In the genomic region with DNA sequence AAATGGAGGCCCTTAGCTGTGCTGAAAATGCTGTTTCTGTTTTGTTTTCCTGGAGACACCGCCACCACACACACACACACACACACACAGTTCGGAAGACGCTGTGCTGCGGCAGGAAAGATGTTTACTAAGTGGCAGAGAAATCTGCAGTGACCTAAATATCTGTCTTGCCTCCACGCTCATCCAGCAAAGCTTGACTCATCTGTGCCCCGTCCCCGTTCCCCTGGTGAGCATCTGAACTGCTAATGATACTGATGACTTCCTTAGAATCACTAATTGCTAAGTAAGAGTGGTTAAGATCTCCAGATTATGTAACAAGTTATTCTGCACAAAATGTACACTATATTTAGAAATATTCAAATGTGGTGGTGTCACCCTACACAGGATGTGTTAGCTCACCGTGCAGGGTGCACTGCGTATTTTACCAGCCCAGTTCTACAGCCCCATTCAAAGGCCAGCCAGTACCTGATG, we compare ENCODE assay signal across 7 mouse cellular contexts. TPM values are rescaled to one million over a fixed set of nuclear protein-coding genes. Genes with fewer than 3 reads are reported as not detected.
A peak's percentile ranks its signal among the peaks of the same experiment; 100 is the strongest.
DNase-seq lines count a peak whose midpoint lies in the region; ATAC-seq and TF ChIP-seq lines count a peak whose summit lies in the region.

No protein-coding gene starts in this region.

- WGBS in lung, embryonic 15.5 days, result 38% methylated on average over 9 of the region's 9 CpGs
- WGBS in heart, embryonic 16.5 days, result 40% methylated on average over 9 of the region's 9 CpGs
- 7% methylated on average over 9 of the region's 9 CpGs for WGBS in macrophage (ENCODE audit: missing documents)
- WGBS in stomach, embryonic 16.5 days, result 39% methylated on average over 9 of the region's 9 CpGs

- H3K4me1 ChIP-seq in lung, embryonic 15.5 days, result peaks cover 64% of the 10 kb centered on the region
- peaks cover 11% of the 10 kb centered on the region for H3K4me1 ChIP-seq in cortical plate, adult 2 months (ENCODE audit: control insufficient read depth, insufficient read depth, low read length)
- peaks cover 36% of the 10 kb centered on the region for H3K4me1 ChIP-seq in heart, embryonic 16.5 days (ENCODE audit: control insufficient read depth, insufficient read depth, low read length)
- peaks cover 44% of the 10 kb centered on the region for H3K4me1 ChIP-seq in stomach, embryonic 16.5 days (ENCODE audit: control insufficient read depth, insufficient read depth, low read length)

- H3K4me3 ChIP-seq in lung, embryonic 15.5 days, result no peak overlapping the region
- H3K4me3 ChIP-seq in cortical plate, adult 2 months (ENCODE audit: insufficient read depth, low read length), result peak overlapping the region; percentile 2; the same call in 1 of the 2 replicates
- no peak overlapping the region for H3K4me3 ChIP-seq in heart, embryonic 16.5 days (ENCODE audit: low read length)
- no peak overlapping the region for H3K4me3 ChIP-seq in macrophage (ENCODE audit: inconsistent target)
- no peak overlapping the region for H3K4me3 ChIP-seq in stomach, embryonic 16.5 days (replicated peaks; ENCODE audit: low read length)

- H3K9me3 ChIP-seq in lung, embryonic 15.5 days, result no peaks in the 10 kb centered on the region
- no peaks in the 10 kb centered on the region; the same call in 1 of the 2 replicates for H3K9me3 ChIP-seq in heart, embryonic 16.5 days (replicated peaks; ENCODE audit: control insufficient read depth, low read length)
- no peaks in the 10 kb centered on the region for H3K9me3 ChIP-seq in stomach, embryonic 16.5 days (replicated peaks; ENCODE audit: control insufficient read depth, low read length)

- peaks cover 10% of the 10 kb centered on the region for H3K36me3 ChIP-seq in lung, embryonic 15.5 days
- H3K36me3 ChIP-seq in heart, embryonic 16.5 days (ENCODE audit: control insufficient read depth, insufficient read depth), result peaks cover 10% of the 10 kb centered on the region; the same call in 1 of the 2 replicates
- H3K36me3 ChIP-seq in macrophage (ENCODE audit: inconsistent target), result no peaks in the 10 kb centered on the region
- H3K36me3 ChIP-seq in stomach, embryonic 16.5 days (ENCODE audit: control insufficient read depth, insufficient read depth, low read length), result 0 out of 2 replicates have a peak, but pooled peaks cover 3% of the 10 kb centered on the region

- H3K9ac ChIP-seq in lung, embryonic 15.5 days, result 0 out of 2 replicates have a peak overlapping the region, but pooled peaks have one; percentile 16
- H3K9ac ChIP-seq in heart, embryonic 16.5 days (ENCODE audit: low read length), result peak overlapping the region; percentile 33
- H3K9ac ChIP-seq in stomach, embryonic 16.5 days (ENCODE audit: low read length), result no peak overlapping the region

- ATAC-seq in lung, embryonic 15.5 days (ENCODE audit: borderline replicate concordance, extremely low read depth, low FRiP score, low TSS enrichment), result no peak
- no peak for ATAC-seq in heart, embryonic 16.5 days (replicated peaks; ENCODE audit: extremely low read depth, insufficient read depth, low FRiP score)
- ATAC-seq in stomach, embryonic 16.5 days (ENCODE audit: insufficient read depth, low FRiP score), result no peak

- peaks cover 59% of the 10 kb centered on the region for H3K79me2 ChIP-seq in macrophage (ENCODE audit: inconsistent target)

- no peak for TF ChIP-seq CTCF in cortical plate, adult 2 months (IDR thresholded peaks at IDR 0.05; ENCODE audit: extremely low read depth, insufficient read depth, low read length)

- H3K27ac ChIP-seq in lung, embryonic 15.5 days, result peak overlapping the region; percentile 99
- peak overlapping the region; percentile 89 for H3K27ac ChIP-seq in cortical plate, adult 2 months (ENCODE audit: insufficient read depth, low read length)
- H3K27ac ChIP-seq in heart, embryonic 16.5 days (ENCODE audit: low read length), result peak overlapping the region; percentile 96
- peak overlapping the region; percentile 96 for H3K27ac ChIP-seq in macrophage
- peak overlapping the region; percentile 98 for H3K27ac ChIP-seq in stomach, embryonic 16.5 days (ENCODE audit: low read length)

- TF ChIP-seq POLR2A in cortical plate, adult 2 months (IDR thresholded peaks at IDR 0.05; ENCODE audit: extremely low read depth, insufficient read depth, low read length), result no peak

- no peak for DNase-seq in lung, postnatal 10 days
- no peak for DNase-seq in layer of hippocampus, adult 11-12 months (ENCODE audit: low spot score)

- peak overlapping the region; percentile 96; the same call in 1 of the 2 replicates for H3K4me2 ChIP-seq in lung, embryonic 15.5 days
- H3K4me2 ChIP-seq in heart, embryonic 16.5 days (ENCODE audit: low read depth, low read length), result 0 out of 2 replicates have a peak overlapping the region, but pooled peaks have one; percentile 12
- H3K4me2 ChIP-seq in stomach, embryonic 16.5 days (ENCODE audit: low read depth, low read length), result peak overlapping the region; percentile 90

- H3K27me3 ChIP-seq in lung, embryonic 15.5 days, result no peaks in the 10 kb centered on the region
- no peaks in the 10 kb centered on the region for H3K27me3 ChIP-seq in heart, embryonic 16.5 days (ENCODE audit: control insufficient read depth, insufficient read depth, low read length)
- no peaks in the 10 kb centered on the region for H3K27me3 ChIP-seq in stomach, embryonic 16.5 days (ENCODE audit: control insufficient read depth, insufficient read depth, low read length)

RNA-seq across cellular contexts. Expression of a gene that starts 8.2 kb away (rescaled TPM):
- polyA plus RNA-seq in lung, embryonic 15.5 days (2015; fragmentation: Nextera tagmentation; extraction: Ambion mirVana), result 12.6 TPM in 2 replicates
- 32.9 and 33.2 TPM in 2 replicates for polyA plus RNA-seq in cortical plate, adult 2 months (2012; rRNA removed)
- 9.1 and 9.8 TPM in 2 replicates for polyA plus RNA-seq in heart, embryonic 16.5 days (2015; fragmentation: Nextera tagmentation; extraction: Ambion mirVana)
- 100 to 1,000 TPM in 19 of 26 experiments, 10 to 100 TPM in 6, 1 to 10 TPM in 1; 2.6 to 175 (median 132) TPM for total RNA-seq in macrophage (2018; cell fraction: chromatin; rRNA removed)
- 100 to 1,000 TPM in 12 of 26 experiments, 10 to 100 TPM in 14; 12.4 to 139 (median 98.3) TPM for total RNA-seq in macrophage (2018; cell fraction: cytosol; rRNA removed)
- total RNA-seq in macrophage (2018; cell fraction: nucleus; rRNA removed), result 100 to 1,000 TPM in 23 of 26 experiments, 10 to 100 TPM in 3; 17.9 to 251 (median 174) TPM
- 39.1 to 68.1 TPM (median 42.7 TPM) in 3 replicates for polyA plus RNA-seq in macrophage (2018)
- 9.9 and 10.8 TPM in 2 replicates for polyA plus RNA-seq in stomach, embryonic 16.5 days (2015; fragmentation: Nextera tagmentation; extraction: Ambion mirVana)

Comparison
In these comparisons a context has a peak if more than half of its experiments do, and no peak if none do; other contexts are left out.
1. H3K4me2 ChIP-seq: peak in every context shown above with its lines; median percentile 96 in lung, embryonic 15.5 days; 90 in stomach, embryonic 16.5 days; 12 in heart, embryonic 16.5 days.